Mouse (Mus musculus): ENCODE results near the gene Vasp.

- TF ChIP-seq CTCF (IDR thresholded peaks at IDR 0.05; ENCODE audit: borderline replicate concordance, control insufficient read depth, extremely low read depth, insufficient read depth, low read length, poor library complexity) (no peak), POLR2A (IDR thresholded peaks at IDR 0.05; ENCODE audit: control insufficient read depth, extremely low read depth, insufficient read depth, low read length, poor library complexity) (no peak)
Measured at GRCm38 (mm10) chr7:19211041-19211675, 60.5 kb downstream of the Vasp start.

All from thymus, adult 2 months (tissue).